Mouse (Mus musculus) thymus, postnatal 36 days (tissue): ENCODE results near the gene L2hgdh.

Experiments used
- DNase-seq, 2 experiments: peaks; one replicate each; pipeline ENCODE4 v3.0.0; 2022; ENCODE audit warnings: mixed read lengths in 2 of 2

The L2hgdh gene

GRCm38 (mm10) chr12:69724711-69725460, at the start of gene L2hgdh, which contains the start of gene Atp5s:
L2hgdh (minus strand) TSS chr12:69724873.
Atp5s (plus strand) TSS chr12:69724950.
- DNase-seq, result peak; percentile 94

- no peak for DNase-seq
Observed at GRCm38 (mm10) chr12:69768841-69769240, 44.2 kb upstream of the L2hgdh start.

- no peak for DNase-seq
Observed at GRCm38 (mm10) chr12:69767476-69768258, 43.0 kb upstream of the L2hgdh start.

GRCm38 (mm10) chr12:69766185-69766904, 41.7 kb upstream of the L2hgdh start:
- no peak for DNase-seq

- DNase-seq, result no peak
Observed at GRCm38 (mm10) chr12:69765543-69765942, 40.9 kb upstream of the L2hgdh start.

GRCm38 (mm10) chr12:69761603-69762002, 36.9 kb upstream of the L2hgdh start:
- DNase-seq, result no peak

- DNase-seq, result no peak
Observed at GRCm38 (mm10) chr12:69760743-69761406, 36.2 kb upstream of the L2hgdh start.

- no peak for DNase-seq
Observed at GRCm38 (mm10) chr12:69760014-69760413, 35.3 kb upstream of the L2hgdh start.

GRCm38 (mm10) chr12:69759267-69759885, 34.7 kb upstream of the L2hgdh start:
- DNase-seq, result no peak

- DNase-seq, result no peak
Observed at GRCm38 (mm10) chr12:69758221-69759185, 33.8 kb upstream of the L2hgdh start.

- DNase-seq, result peak; percentile 72 to 75
Observed at GRCm38 (mm10) chr12:69757418-69758141, 32.9 kb upstream of the L2hgdh start.

GRCm38 (mm10) chr12:69756015-69756414, 31.3 kb upstream of the L2hgdh start:
- DNase-seq, result no peak

GRCm38 (mm10) chr12:69753936-69754335, 29.3 kb upstream of the L2hgdh start:
- no peak for DNase-seq

- no peak for DNase-seq
Observed at GRCm38 (mm10) chr12:69751864-69752341, 27.2 kb upstream of the L2hgdh start.

GRCm38 (mm10) chr12:69744138-69744537, 19.5 kb upstream of the L2hgdh start:
- no peak for DNase-seq

GRCm38 (mm10) chr12:69741965-69742364, 17.3 kb upstream of the L2hgdh start:
- no peak for DNase-seq

GRCm38 (mm10) chr12:69733923-69734322, 9.2 kb upstream of the L2hgdh start:
- DNase-seq, result no peak

GRCm38 (mm10) chr12:69733518-69733917, 8.8 kb upstream of the L2hgdh start:
- DNase-seq, result no peak

GRCm38 (mm10) chr12:69732221-69732620, 7.5 kb upstream of the L2hgdh start:
- DNase-seq, result no peak

- no peak for DNase-seq
Observed at GRCm38 (mm10) chr12:69730306-69730705, 5.6 kb upstream of the L2hgdh start.
